ENCODE assay signal across 33 mouse cellular contexts in genomic region chr4:129450851-129451250, GRCm38 (mm10). TPM values are rescaled to one million over a fixed set of nuclear protein-coding genes. Genes with fewer than 3 reads are reported as not detected.
DNase-seq lines count a peak whose midpoint lies in the region; ATAC-seq and TF ChIP-seq lines count a peak whose summit lies in the region.
"Had no signal": no experiment of that assay in that cellular context is flagged by ENCODE, and none has a peak within 500 bp of the region (broad histone marks: within the 10 kb centered on the region; RNA-seq: fewer than 3 reads in every experiment).

No protein-coding gene starts in this region.

- no peak for ATAC-seq in midbrain, embryonic 14.5 days (ENCODE audit: low FRiP score, low TSS enrichment)
- ATAC-seq: forebrain, embryonic 15.5 days; hindbrain, embryonic 16.5 days; midbrain, embryonic 16.5 days had no signal

- no peak for TF ChIP-seq POLR2A in heart, adult 2 months (IDR thresholded peaks at IDR 0.05; ENCODE audit: insufficient read depth, low read depth, low read length)

- H3K9me3 ChIP-seq in midbrain, embryonic 14.5 days (ENCODE audit: control insufficient read depth, low read length): no peaks in the 10 kb centered on the region
- no peaks in the 10 kb centered on the region for H3K9me3 ChIP-seq in midbrain, embryonic 10.5 days (replicated peaks)
- H3K9me3 ChIP-seq: forebrain, embryonic 15.5 days; hindbrain, embryonic 10.5 days; limb, embryonic 12.5 days; neural tube, embryonic 15.5 days had no signal

- intact Hi-C loops in heart, adult 2 months (cut with DNase I): loop anchor here (5.0 kb wide), 1 partner anchor 239 kb away; no protein-coding TSS in a partner anchor
- intact Hi-C loops in heart, postnatal 36 days (cut with DNase I): loop anchor here (5.0 to 10.0 kb wide), 2 partner anchors 244 to 316 kb away; partner anchors contain the start of gene Fndc5
- intact Hi-C loops in left cerebral cortex, postnatal 4 days (cut with DNase I): loop anchor here (10.0 kb wide), 1 partner anchor 76 kb away; the partner anchor contains the start of gene Zbtb8a

- H3K4me3 ChIP-seq in heart, adult 2 months: no peak overlapping the region
- no peak overlapping the region for H3K4me3 ChIP-seq in midbrain, embryonic 14.5 days (replicated peaks; ENCODE audit: low read depth, low read length)
- no peak overlapping the region for H3K4me3 ChIP-seq in midbrain, embryonic 10.5 days
- H3K4me3 ChIP-seq: forebrain, embryonic 15.5 days; hindbrain, embryonic 10.5 days; limb, embryonic 12.5 days; megakaryocyte, embryonic 14.5 days; neural tube, embryonic 15.5 days had no signal

- no peaks in the 10 kb centered on the region for H3K79me2 ChIP-seq in heart, adult 2 months (replicated peaks; ENCODE audit: control insufficient read depth, insufficient read depth, low read length)

- peaks cover 4% of the 10 kb centered on the region for H3K4me1 ChIP-seq in heart, adult 2 months (ENCODE audit: control insufficient read depth, insufficient read depth, low read length)
- no peaks in the 10 kb centered on the region for H3K4me1 ChIP-seq in midbrain, embryonic 14.5 days (ENCODE audit: control insufficient read depth, insufficient read depth, low read length)
- no peaks in the 10 kb centered on the region for H3K4me1 ChIP-seq in midbrain, embryonic 10.5 days
- H3K4me1 ChIP-seq: hindbrain, embryonic 10.5 days; neural tube, embryonic 15.5 days had no signal

- no peak overlapping the region for H3K27ac ChIP-seq in heart, adult 2 months
- H3K27ac ChIP-seq in midbrain, embryonic 14.5 days (replicated peaks; ENCODE audit: low read depth, low read length): no peak overlapping the region
- H3K27ac ChIP-seq in midbrain, embryonic 10.5 days (replicated peaks): no peak overlapping the region
- H3K27ac ChIP-seq: forebrain, embryonic 15.5 days; hindbrain, embryonic 10.5 days; limb, embryonic 12.5 days; neural tube, embryonic 15.5 days had no signal

- no peaks in the 10 kb centered on the region for H3K27me3 ChIP-seq in heart, adult 2 months (ENCODE audit: control insufficient read depth, insufficient read depth, low read length)
- no peaks in the 10 kb centered on the region for H3K27me3 ChIP-seq in midbrain, embryonic 14.5 days (ENCODE audit: control insufficient read depth, insufficient read depth, low read length)
- no peaks in the 10 kb centered on the region for H3K27me3 ChIP-seq in midbrain, embryonic 10.5 days (ENCODE audit: low read depth, poor library complexity, severe bottlenecking)
- H3K27me3 ChIP-seq: forebrain, embryonic 15.5 days; neural tube, embryonic 15.5 days had no signal

- H3K4me2 ChIP-seq in midbrain, embryonic 14.5 days (ENCODE audit: low read length): no peak overlapping the region
- H3K4me2 ChIP-seq: forebrain, embryonic 15.5 days; heart, embryonic 11.5 days; limb, embryonic 12.5 days; liver, embryonic 11.5 days; lung, embryonic 14.5 days; neural tube, embryonic 15.5 days had no signal

- no peak for TF ChIP-seq EP300 in heart, adult 2 months (IDR thresholded peaks at IDR 0.05; ENCODE audit: insufficient read depth, low read depth, low read length)

- no peak overlapping the region for H3K9ac ChIP-seq in heart, adult 2 months (ENCODE audit: low read depth, low read length)
- H3K9ac ChIP-seq in midbrain, embryonic 14.5 days (replicated peaks; ENCODE audit: low read length): no peak overlapping the region
- H3K9ac ChIP-seq: forebrain, embryonic 15.5 days; limb, embryonic 12.5 days; lung, embryonic 14.5 days; neural tube, embryonic 15.5 days had no signal

- TF ChIP-seq CTCF in heart, adult 2 months (IDR thresholded peaks at IDR 0.05): peak; percentile 18; the same call in 1 of the 2 replicates

- DNase-seq in heart, adult 2 months: no peak
- no peak for DNase-seq in heart, postnatal 36 days
- peak; percentile 12 for DNase-seq in midbrain, embryonic 14.5 days
- DNase-seq in midbrain, embryonic 10.5 days (ENCODE audit: low spot score): no peak
- peak; percentile 20 for DNase-seq in CD4-positive helper T cell, adult 2 months (ENCODE audit: low read depth, low spot score)
- DNase-seq in induced T-regulatory cell, adult 2 months (ENCODE audit: low read depth): peak; percentile 47
- DNase-seq in adrenal gland, adult 2 months: no peak
- no peak for DNase-seq in left cerebral cortex, postnatal 4 days
- DNase-seq: adrenal gland, adult 8-10 months; B cell, adult 2 months; cerebellum, adult 2 months; cerebellum, postnatal 25 days; kidney, adult 11 months; lung, postnatal 36 days; right cerebral cortex, postnatal 14 days; thymus, postnatal 25 days had no signal

- WGBS in heart, adult 2 months: 51% methylated on average over 2 of the region's 2 CpGs
- WGBS in midbrain, embryonic 14.5 days: 74% methylated on average over 2 of the region's 2 CpGs
- WGBS in midbrain, embryonic 10.5 days: 78% methylated on average over 2 of the region's 2 CpGs

- H3K36me3 ChIP-seq in heart, adult 2 months (ENCODE audit: control insufficient read depth, insufficient read depth, low read length): no peaks in the 10 kb centered on the region
- no peaks in the 10 kb centered on the region for H3K36me3 ChIP-seq in midbrain, embryonic 14.5 days (ENCODE audit: control insufficient read depth, insufficient read depth, low read length)
- no peaks in the 10 kb centered on the region for H3K36me3 ChIP-seq in midbrain, embryonic 10.5 days
- H3K36me3 ChIP-seq: forebrain, embryonic 15.5 days; hindbrain, embryonic 10.5 days; limb, embryonic 12.5 days; neural tube, embryonic 15.5 days had no signal

RNA-seq across cellular contexts. Expression of gene Zbtb8b, which starts 10.2 kb away (rescaled TPM):
- under 1 TPM; 0.07 to 0.10 TPM for total RNA-seq in heart, adult 2 months (2021)
- polyA plus RNA-seq in heart, adult 2 months (2012; rRNA removed): 0.08 and 0.09 TPM in 2 replicates
- not detected for total RNA-seq in heart, postnatal 36 days (2021)
- polyA plus RNA-seq in midbrain, embryonic 14.5 days (2014; fragmentation: Nextera tagmentation; extraction: Ambion mirVana): 15.9 and 17.6 TPM in 2 replicates
- 1.3 and 1.6 TPM in 2 replicates for polyA plus RNA-seq in midbrain, embryonic 10.5 days (2016; fragmentation: Nextera tagmentation; extraction: Ambion mirVana)
- total RNA-seq in adrenal gland, adult 2 months (2021): under 1 TPM; 0.12 to 0.35 TPM
- 0.07 TPM in 1 of 2 replicates, not detected in the other for polyA plus RNA-seq in adrenal gland, adult 2 months (2012; rRNA removed)
- 1 to 10 TPM; 6.3 to 6.6 TPM for total RNA-seq in left cerebral cortex, postnatal 4 days (2021)
- total RNA-seq: gastrocnemius, adult 8-10 months; granulocyte monocyte progenitor cell, adult 5-6 weeks had no signal

RNA-seq across cellular contexts. Expression of gene Bsdc1, which starts 10.5 kb away (rescaled TPM):
- 10 to 100 TPM; 48.8 to 50.3 TPM for total RNA-seq in heart, adult 2 months (2021)
- 21.3 and 25.0 TPM in 2 replicates for polyA plus RNA-seq in heart, adult 2 months (2012; rRNA removed)
- total RNA-seq in heart, postnatal 36 days (2021): 10 to 100 TPM; 50.3 to 53.8 TPM
- polyA plus RNA-seq in midbrain, embryonic 14.5 days (2014; fragmentation: Nextera tagmentation; extraction: Ambion mirVana): 31.4 and 35.7 TPM in 2 replicates
- 20.2 and 25.0 TPM in 2 replicates for polyA plus RNA-seq in midbrain, embryonic 10.5 days (2016; fragmentation: Nextera tagmentation; extraction: Ambion mirVana)
- 10 to 100 TPM; 72.1 to 72.4 TPM for total RNA-seq in adrenal gland, adult 2 months (2021)
- polyA plus RNA-seq in adrenal gland, adult 2 months (2012; rRNA removed): 15.1 and 18.8 TPM in 2 replicates
- total RNA-seq in left cerebral cortex, postnatal 4 days (2021): 10 to 100 TPM; 38.5 to 40.7 TPM

RNA-seq across cellular contexts. Expression of gene Tssk3, which starts 40.0 kb away (rescaled TPM):
- not detected for total RNA-seq in heart, adult 2 months (2021)
- polyA plus RNA-seq in heart, adult 2 months (2012; rRNA removed): 0.14 TPM in 1 of 2 replicates, not detected in the other
- total RNA-seq in heart, postnatal 36 days (2021): not detected
- polyA plus RNA-seq in midbrain, embryonic 14.5 days (2014; fragmentation: Nextera tagmentation; extraction: Ambion mirVana): 0.38 and 0.74 TPM in 2 replicates
- polyA plus RNA-seq in midbrain, embryonic 10.5 days (2016; fragmentation: Nextera tagmentation; extraction: Ambion mirVana): not detected in 2 replicates
- total RNA-seq in adrenal gland, adult 2 months (2021): not detected
- polyA plus RNA-seq in adrenal gland, adult 2 months (2012; rRNA removed): not detected in 2 replicates
- 1 to 10 TPM; 1.0 TPM for total RNA-seq in left cerebral cortex, postnatal 4 days (2021)
- total RNA-seq: adrenal gland, adult 8-10 months; gastrocnemius, adult 8-10 months; granulocyte monocyte progenitor cell, adult 5-6 weeks; layer of hippocampus, postnatal 14 days had no signal
- polyA plus RNA-seq: heart, embryonic 11.5 days; heart, postnatal 0 days; hindbrain, embryonic 10.5 days; kidney, embryonic 16.5 days; large intestine, adult 2 months; limb, embryonic 12.5 days; liver, embryonic 11.5 days; lung, embryonic 14.5 days had no signal

RNA-seq across cellular contexts. Expression of gene Fam229a, which starts 40.1 kb away (rescaled TPM):
- under 1 TPM in 1 of 2 experiments, not detected in 1; 0.45 TPM for total RNA-seq in heart, adult 2 months (2021)
- 0.64 TPM in 1 of 2 replicates, not detected in the other for polyA plus RNA-seq in heart, adult 2 months (2012; rRNA removed)
- not detected for total RNA-seq in heart, postnatal 36 days (2021)
- 0.69 TPM in 1 of 2 replicates, not detected in the other for polyA plus RNA-seq in midbrain, embryonic 14.5 days (2014; fragmentation: Nextera tagmentation; extraction: Ambion mirVana)
- not detected in 2 replicates for polyA plus RNA-seq in midbrain, embryonic 10.5 days (2016; fragmentation: Nextera tagmentation; extraction: Ambion mirVana)
- not detected for total RNA-seq in adrenal gland, adult 2 months (2021)
- 1.0 and 2.1 TPM in 2 replicates for polyA plus RNA-seq in adrenal gland, adult 2 months (2012; rRNA removed)
- total RNA-seq in left cerebral cortex, postnatal 4 days (2021): not detected
- total RNA-seq: gastrocnemius, adult 8-10 months; granulocyte monocyte progenitor cell, adult 5-6 weeks; left cerebral cortex, adult 8-10 months had no signal
- polyA plus RNA-seq: forebrain, embryonic 15.5 days; heart, embryonic 11.5 days; kidney, embryonic 16.5 days; limb, embryonic 12.5 days; liver, embryonic 11.5 days; lung, embryonic 14.5 days had no signal

Comparison
In these comparisons a context has a peak if more than half of its experiments do, and no peak if none do; other contexts are left out.
1. DNase-seq: peak in midbrain, embryonic 14.5 days (single experiment), CD4-positive helper T cell, adult 2 months (single experiment) and induced T-regulatory cell, adult 2 months (single experiment); none in heart, adult 2 months (0 of 2), heart, postnatal 36 days (0 of 2), midbrain, embryonic 10.5 days (single experiment), adrenal gland, adult 2 months (single experiment) and left cerebral cortex, postnatal 4 days (single experiment).
2. RNA of gene Zbtb8b, which starts 10.2 kb away (total RNA-seq): 6.3 to 6.6 TPM in left cerebral cortex, postnatal 4 days; 0.12 to 0.35 TPM in adrenal gland, adult 2 months, 0.07 to 0.10 TPM in heart, adult 2 months and not detected in heart, postnatal 36 days; every median in the first group is over 4 times any median in the second.